Mouse (Mus musculus): Measurements from ENCODE around the gene Chst5. TPM values are rescaled to one million over a fixed set of nuclear protein-coding genes. Genes with fewer than 3 reads are reported as not detected.
"Not testable (repeated sequence)": the region's sequence is repeated elsewhere in the genome, so short reads cannot be mapped to it uniquely, and the experiment has no call there.

The Chst5 gene
- polyA plus RNA-seq, 1 experiment from 2014 or later, result 3.9 TPM

- H3K4me2 ChIP-seq (replicated peaks; ENCODE audit: low read depth, low read length), result no peak overlapping the region
These were observed 54.3 kb downstream of the Chst5 start for GRCm38 (mm10) chr8:111855977-111856376.

GRCm38 (mm10) chr8:111853861-111854501, 56.3 kb downstream of the Chst5 start, which contains the start of gene Cfdp1:
TSS of gene Cfdp1 (minus strand) at chr8:111854291.
- Histone ChIP-seq H3K27ac (ENCODE audit: low read length) (peak within 1 kb of the TSS; percentile 52; the same call in 1 of the 2 replicates), H3K4me2 (replicated peaks; ENCODE audit: low read depth, low read length) (peak within 1 kb of the TSS; percentile 80), H3K4me1 (ENCODE audit: control insufficient read depth, insufficient read depth, low read length) (0 out of 2 replicates have a peak, but pooled peaks cover 8% of the 10 kb centered on the region), H3K36me3 (ENCODE audit: control insufficient read depth, insufficient read depth, low read length) (no peaks in the 10 kb centered on the region; the same call in 1 of the 2 replicates), H3K9ac (replicated peaks; ENCODE audit: low read depth, low read length) (peak within 1 kb of the TSS; percentile 77), H3K4me3 (ENCODE audit: low read depth, low read length) (peak within 1 kb of the TSS; percentile 91), H3K9me3 (ENCODE audit: control insufficient read depth, low read depth, low read length) (no peaks in the 10 kb centered on the region), H3K27me3 (ENCODE audit: control insufficient read depth, insufficient read depth, low read length) (no peaks in the 10 kb centered on the region)
- under 1% methylated on average over 53 of the region's 53 CpGs for WGBS
- peak; percentile 100 for ATAC-seq (ENCODE audit: insufficient number of reproducible peaks, insufficient read depth, low FRiP score, low read depth)

More at GRCm38 (mm10) chr8:111855977-111856376, 54.3 kb downstream of the Chst5 start:
- Histone ChIP-seq H3K9me3 (ENCODE audit: control insufficient read depth, low read depth, low read length) (no peaks in the 10 kb centered on the region), H3K4me3 (ENCODE audit: low read depth, low read length) (no peak overlapping the region), H3K27me3 (ENCODE audit: control insufficient read depth, insufficient read depth, low read length) (no peaks in the 10 kb centered on the region), H3K4me1 (ENCODE audit: control insufficient read depth, insufficient read depth, low read length) (0 out of 2 replicates have a peak, but pooled peaks cover 8% of the 10 kb centered on the region), H3K36me3 (ENCODE audit: control insufficient read depth, insufficient read depth, low read length) (no peaks in the 10 kb centered on the region; the same call in 1 of the 2 replicates), H3K9ac (replicated peaks; ENCODE audit: low read depth, low read length) (no peak overlapping the region), H3K27ac (ENCODE audit: low read length) (no peak overlapping the region)
- 92% methylated on average over 12 of the region's 12 CpGs for WGBS
- ATAC-seq (ENCODE audit: insufficient number of reproducible peaks, insufficient read depth, low FRiP score, low read depth), result no peak

- H3K4me2 ChIP-seq (replicated peaks; ENCODE audit: low read depth, low read length), result peak overlapping the region; percentile 80
- H3K9ac ChIP-seq (replicated peaks; ENCODE audit: low read depth, low read length), result peak overlapping the region; percentile 77
- H3K27ac ChIP-seq (ENCODE audit: low read length); H3K4me1 ChIP-seq (ENCODE audit: control insufficient read depth, insufficient read depth, low read length); H3K27me3 ChIP-seq (ENCODE audit: control insufficient read depth, insufficient read depth, low read length); H3K9me3 ChIP-seq (ENCODE audit: control insufficient read depth, low read depth, low read length); ATAC-seq (ENCODE audit: insufficient number of reproducible peaks, insufficient read depth, low FRiP score, low read depth); H3K36me3 ChIP-seq (ENCODE audit: control insufficient read depth, insufficient read depth, low read length): not testable (repeated sequence)
- H3K4me3 ChIP-seq (ENCODE audit: low read depth, low read length), result peak overlapping the region; percentile 91
- 53% methylated on average over 12 of the region's 12 CpGs for WGBS
These were observed 57.0 kb downstream of the Chst5 start for GRCm38 (mm10) chr8:111853219-111853618.

GRCm38 (mm10) chr8:111846746-111847145, 63.5 kb downstream of the Chst5 start:
- 0 out of 2 replicates have a peak, but pooled peaks cover 3% of the 10 kb centered on the region for H3K4me1 ChIP-seq (ENCODE audit: control insufficient read depth, insufficient read depth, low read length)
- no peak overlapping the region for H3K27ac ChIP-seq (ENCODE audit: low read length)
- H3K9ac ChIP-seq (replicated peaks; ENCODE audit: low read depth, low read length), result no peak overlapping the region
- ATAC-seq (ENCODE audit: insufficient number of reproducible peaks, insufficient read depth, low FRiP score, low read depth), result no peak
- 83% methylated on average over 6 of the region's 6 CpGs for WGBS
- no peaks in the 10 kb centered on the region for H3K9me3 ChIP-seq (ENCODE audit: control insufficient read depth, low read depth, low read length)
- no peak overlapping the region for H3K4me2 ChIP-seq (replicated peaks; ENCODE audit: low read depth, low read length)
- H3K4me3 ChIP-seq (ENCODE audit: low read depth, low read length), result no peak overlapping the region
- H3K36me3 ChIP-seq (ENCODE audit: control insufficient read depth, insufficient read depth, low read length), result peaks cover 27% of the 10 kb centered on the region
- H3K27me3 ChIP-seq (ENCODE audit: control insufficient read depth, insufficient read depth, low read length), result no peaks in the 10 kb centered on the region

Other genes with a start within 250 kb of the Chst5 start
- 201 TPM in 1 of 2 replicates, not detected in the other for gene Ctrb1, start 219.4 kb downstream of the Chst5 start, polyA plus RNA-seq (2014; fragmentation: Nextera tagmentation; extraction: Ambion mirVana)
- 43.5 and 46.5 TPM in 2 replicates for gene Bcar1, start 166.6 kb downstream of the Chst5 start, polyA plus RNA-seq (2014; fragmentation: Nextera tagmentation; extraction: Ambion mirVana)
- gene Cfdp1, start 56.2 kb downstream of the Chst5 start, polyA plus RNA-seq (2014; fragmentation: Nextera tagmentation; extraction: Ambion mirVana), result 206 and 215 TPM in 2 replicates
- gene Tmem170, start 33.7 kb downstream of the Chst5 start, polyA plus RNA-seq (2014; fragmentation: Nextera tagmentation; extraction: Ambion mirVana), result 9.7 and 11.8 TPM in 2 replicates
- gene Tmem231, start 23.4 kb upstream of the Chst5 start, polyA plus RNA-seq (2014; fragmentation: Nextera tagmentation; extraction: Ambion mirVana), result 14.8 and 16.6 TPM in 2 replicates
- 187 and 189 TPM in 2 replicates for gene Gabarapl2, start 30.3 kb upstream of the Chst5 start, polyA plus RNA-seq (2014; fragmentation: Nextera tagmentation; extraction: Ambion mirVana)
- gene Adat1, start 81.9 kb upstream of the Chst5 start, polyA plus RNA-seq (2014; fragmentation: Nextera tagmentation; extraction: Ambion mirVana), result 8.9 and 9.5 TPM in 2 replicates
- 203 and 212 TPM in 2 replicates for gene Kars, start 100.9 kb upstream of the Chst5 start, polyA plus RNA-seq (2014; fragmentation: Nextera tagmentation; extraction: Ambion mirVana)
- gene Terf2ip, start 101.0 kb upstream of the Chst5 start, polyA plus RNA-seq (2014; fragmentation: Nextera tagmentation; extraction: Ambion mirVana), result 22.3 and 24.7 TPM in 2 replicates
- gene Gm6793, start 104.6 kb upstream of the Chst5 start, polyA plus RNA-seq (2014; fragmentation: Nextera tagmentation; extraction: Ambion mirVana), result 0.38 and 1.4 TPM in 2 replicates

Data from stomach, embryonic 14.5 days (tissue).